Comparison of ENCODE assay signal across 13 mouse cellular contexts in genomic region chr5:67266106-67266505, GRCm38 (mm10). TPM values are rescaled to one million over a fixed set of nuclear protein-coding genes. Genes with fewer than 3 reads are reported as not detected.
DNase-seq lines count a peak whose midpoint lies in the region; ATAC-seq and TF ChIP-seq lines count a peak whose summit lies in the region.
"Had no signal": no experiment of that assay in that cellular context is flagged by ENCODE, and none has a peak within 500 bp of the region (broad histone marks: within the 10 kb centered on the region; RNA-seq: fewer than 3 reads in every experiment).

No protein-coding gene starts in this region.

- TF ChIP-seq EP300 in liver, postnatal 0 days (IDR thresholded peaks at IDR 0.05; ENCODE audit: low read depth) = no peak

- no peak overlapping the region for H3K27ac ChIP-seq in forebrain, postnatal 0 days (ENCODE audit: low read depth, low read length)
- no peak overlapping the region for H3K27ac ChIP-seq in forebrain, embryonic 12.5 days
- no peak overlapping the region for H3K27ac ChIP-seq in liver, postnatal 0 days (ENCODE audit: low read depth)
- no peak overlapping the region for H3K27ac ChIP-seq in liver, embryonic 12.5 days
- H3K27ac ChIP-seq in ES-E14 (ENCODE audit: insufficient read depth, low read depth, low read length, poor library complexity, severe bottlenecking) = no peak overlapping the region
- H3K27ac ChIP-seq: heart, embryonic 10.5 days; limb, embryonic 13.5 days; neural tube, embryonic 15.5 days had no signal

- no peak for ATAC-seq in forebrain, postnatal 0 days
- no peak for ATAC-seq in forebrain, embryonic 12.5 days (ENCODE audit: low FRiP score)
- ATAC-seq in liver, postnatal 0 days = no peak
- no peak for ATAC-seq in liver, embryonic 12.5 days

- H3K4me1 ChIP-seq in forebrain, postnatal 0 days (ENCODE audit: insufficient read depth) = peaks cover 10% of the 10 kb centered on the region
- H3K4me1 ChIP-seq in forebrain, embryonic 12.5 days = peaks cover 12% of the 10 kb centered on the region
- peaks cover 6% of the 10 kb centered on the region; the same call in 1 of the 2 replicates for H3K4me1 ChIP-seq in liver, postnatal 0 days (ENCODE audit: insufficient read depth)
- peaks cover 31% of the 10 kb centered on the region for H3K4me1 ChIP-seq in liver, embryonic 12.5 days
- H3K4me1 ChIP-seq in ES-E14 (ENCODE audit: control insufficient read depth in 2 of 2, insufficient read depth in 2 of 2, low read length in 2 of 2, poor library complexity in 1 of 2) = peaks cover 0 to 2% of the 10 kb centered on the region in 2 experiments; a peak in 2 of 4 replicates

- peak; percentile 8 for DNase-seq in forebrain, postnatal 0 days
- DNase-seq in liver, postnatal 0 days = no peak
- DNase-seq in ES-E14 (ENCODE audit: low read depth, low spot score) = no peak
- peak; percentile 13 for DNase-seq in retina, embryonic 14.5 days (ENCODE audit: low spot score)
- no peak for DNase-seq in frontal cortex, adult 2 months (ENCODE audit: extremely low spot score in 1 of 2, low spot score in 1 of 2)
- DNase-seq in thymus, postnatal 36 days = no peak
- DNase-seq: adrenal gland, postnatal 10 days; cerebellum, adult 18-20 months had no signal

- H3K27me3 ChIP-seq in forebrain, postnatal 0 days (ENCODE audit: insufficient read depth, low read length) = no peaks in the 10 kb centered on the region
- no peaks in the 10 kb centered on the region for H3K27me3 ChIP-seq in forebrain, embryonic 12.5 days
- H3K27me3 ChIP-seq in liver, postnatal 0 days (ENCODE audit: insufficient read depth, low read length) = no peaks in the 10 kb centered on the region
- H3K27me3 ChIP-seq in liver, embryonic 12.5 days (replicated peaks) = no peaks in the 10 kb centered on the region
- H3K27me3 ChIP-seq: limb, embryonic 13.5 days; neural tube, embryonic 15.5 days had no signal

- peak; percentile 43 for TF ChIP-seq CTCF in forebrain, postnatal 0 days (IDR thresholded peaks at IDR 0.05; ENCODE audit: low read depth)
- peak; percentile 64 for TF ChIP-seq CTCF in liver, postnatal 0 days (IDR thresholded peaks at IDR 0.05; ENCODE audit: low read depth)

- H3K4me2 ChIP-seq in forebrain, postnatal 0 days (ENCODE audit: low read depth) = no peak overlapping the region
- H3K4me2 ChIP-seq in forebrain, embryonic 12.5 days = no peak overlapping the region
- H3K4me2 ChIP-seq in liver, postnatal 0 days (ENCODE audit: low read depth, low read length) = no peak overlapping the region
- no peak overlapping the region for H3K4me2 ChIP-seq in liver, embryonic 12.5 days
- H3K4me2 ChIP-seq: limb, embryonic 13.5 days; neural tube, embryonic 15.5 days had no signal

- WGBS in forebrain, postnatal 0 days = 86% methylated on average over 1 of the region's 1 CpGs
- 94% methylated on average over 1 of the region's 1 CpGs for WGBS in forebrain, embryonic 12.5 days
- 81% methylated on average over 1 of the region's 1 CpGs for WGBS in liver, postnatal 0 days (ENCODE audit: insufficient replicate concordance)
- 79% methylated on average over 1 of the region's 1 CpGs for WGBS in liver, embryonic 12.5 days (ENCODE audit: insufficient replicate concordance)

- H3K4me3 ChIP-seq in forebrain, postnatal 0 days (ENCODE audit: low read depth, low read length) = no peak overlapping the region
- no peak overlapping the region for H3K4me3 ChIP-seq in forebrain, embryonic 12.5 days (replicated peaks)
- no peak overlapping the region for H3K4me3 ChIP-seq in liver, postnatal 0 days (ENCODE audit: low read depth, low read length)
- no peak overlapping the region for H3K4me3 ChIP-seq in liver, embryonic 12.5 days
- H3K4me3 ChIP-seq in ES-E14 (ENCODE audit: insufficient read depth in 1 of 2, low read depth in 1 of 2, low read length in 2 of 2, poor library complexity in 1 of 2, severe bottlenecking in 1 of 2) = no peak overlapping the region
- H3K4me3 ChIP-seq: heart, embryonic 10.5 days; limb, embryonic 13.5 days; neural tube, embryonic 15.5 days had no signal

- H3K36me3 ChIP-seq in forebrain, postnatal 0 days (ENCODE audit: insufficient read depth) = peaks cover 30% of the 10 kb centered on the region
- H3K36me3 ChIP-seq in forebrain, embryonic 12.5 days (replicated peaks) = peaks cover 58% of the 10 kb centered on the region
- peaks cover 51% of the 10 kb centered on the region for H3K36me3 ChIP-seq in liver, postnatal 0 days (replicated peaks; ENCODE audit: insufficient read depth, low read length)
- H3K36me3 ChIP-seq in liver, embryonic 12.5 days = peaks cover 76% of the 10 kb centered on the region
- H3K36me3 ChIP-seq in ES-E14 (ENCODE audit: control insufficient read depth, insufficient read depth, low read length, poor library complexity, severe bottlenecking) = peaks cover 16% of the 10 kb centered on the region

- in situ Hi-C loops in ES-E14 (cut with MboI; ENCODE audit: low sequenced_read_pairs in 2 of 2, unreplicated experiment in 2 of 2) = no loop called here

- H3K9me3 ChIP-seq in forebrain, postnatal 0 days (ENCODE audit: low read length) = no peaks in the 10 kb centered on the region
- H3K9me3 ChIP-seq in forebrain, embryonic 12.5 days = no peaks in the 10 kb centered on the region
- H3K9me3 ChIP-seq in liver, postnatal 0 days (ENCODE audit: low read length) = no peaks in the 10 kb centered on the region
- no peaks in the 10 kb centered on the region for H3K9me3 ChIP-seq in liver, embryonic 12.5 days (replicated peaks)
- H3K9me3 ChIP-seq in ES-E14 (ENCODE audit: control insufficient read depth, insufficient read depth, low read depth, low read length) = no peaks in the 10 kb centered on the region
- H3K9me3 ChIP-seq: heart, embryonic 10.5 days; limb, embryonic 13.5 days; neural tube, embryonic 15.5 days had no signal

- no peak overlapping the region for H3K9ac ChIP-seq in forebrain, postnatal 0 days
- H3K9ac ChIP-seq in forebrain, embryonic 12.5 days = no peak overlapping the region
- H3K9ac ChIP-seq in liver, postnatal 0 days (replicated peaks) = no peak overlapping the region
- H3K9ac ChIP-seq in liver, embryonic 12.5 days = no peak overlapping the region
- no peak overlapping the region for H3K9ac ChIP-seq in ES-E14 (ENCODE audit: insufficient read depth, low read depth, low read length, poor library complexity, severe bottlenecking)
- H3K9ac ChIP-seq: limb, embryonic 13.5 days; neural tube, embryonic 15.5 days had no signal

TF ChIP-seq in ES-E14, 5 proteins besides CTCF, POLR2A, EP300 and RAD21:
- TF ChIP-seq ZNF384 (IDR thresholded peaks at IDR 0.05; ENCODE audit: low read depth, low read length) = peak; percentile 72
- TF ChIP-seq ZC3H11A (IDR thresholded peaks at IDR 0.05; ENCODE audit: borderline replicate concordance, low read depth, low read length) = 0 out of 2 replicates have a peak, but pooled peaks have one; percentile 42
- TF ChIP-seq CHD2 (IDR thresholded peaks at IDR 0.05; ENCODE audit: low read depth, low read length) = no peak
- no peak for TF ChIP-seq HCFC1 (IDR thresholded peaks at IDR 0.05; ENCODE audit: borderline replicate concordance, insufficient read depth, low read length)

RNA-seq across cellular contexts. Expression of gene Tmem33, which starts 5.7 kb away (rescaled TPM):
- total RNA-seq in forebrain, postnatal 0 days (2014; rRNA removed) = 58.7 and 73.1 TPM in 2 replicates
- 45.0 and 52.5 TPM in 2 replicates for polyA plus RNA-seq in forebrain, postnatal 0 days (2015; fragmentation: Nextera tagmentation; extraction: Ambion mirVana)
- polyA plus RNA-seq in forebrain, embryonic 12.5 days (2016; fragmentation: Nextera tagmentation; extraction: Ambion mirVana) = 107 and 113 TPM in 2 replicates
- polyA plus RNA-seq in liver, postnatal 0 days (2015; fragmentation: Nextera tagmentation; extraction: Ambion mirVana) = 86.4 and 90.0 TPM in 2 replicates
- 114 and 118 TPM in 2 replicates for polyA plus RNA-seq in liver, embryonic 12.5 days (2016; fragmentation: Nextera tagmentation; extraction: Ambion mirVana)
- total RNA-seq in ES-E14 (2012; rRNA removed) = 118 and 159 TPM in 2 replicates
- 49.0 and 58.1 TPM in 2 replicates for polyA plus RNA-seq in frontal cortex, adult 2 months (2012; rRNA removed)

RNA-seq across cellular contexts. Expression of gene Slc30a9, which starts 40.6 kb away (rescaled TPM):
- 83.2 and 102 TPM in 2 replicates for total RNA-seq in forebrain, postnatal 0 days (2014; rRNA removed)
- polyA plus RNA-seq in forebrain, postnatal 0 days (2015; fragmentation: Nextera tagmentation; extraction: Ambion mirVana) = 128 and 167 TPM in 2 replicates
- polyA plus RNA-seq in forebrain, embryonic 12.5 days (2016; fragmentation: Nextera tagmentation; extraction: Ambion mirVana) = 130 and 135 TPM in 2 replicates
- polyA plus RNA-seq in liver, postnatal 0 days (2015; fragmentation: Nextera tagmentation; extraction: Ambion mirVana) = 55.4 and 65.0 TPM in 2 replicates
- polyA plus RNA-seq in liver, embryonic 12.5 days (2016; fragmentation: Nextera tagmentation; extraction: Ambion mirVana) = 84.6 and 86.4 TPM in 2 replicates
- 30.3 and 32.6 TPM in 2 replicates for total RNA-seq in ES-E14 (2012; rRNA removed)
- polyA plus RNA-seq in frontal cortex, adult 2 months (2012; rRNA removed) = 118 and 126 TPM in 2 replicates

Comparison
In these comparisons a context has a peak if more than half of its experiments do, and no peak if none do; other contexts are left out.
1. DNase-seq: peak in forebrain, postnatal 0 days (single experiment) and retina, embryonic 14.5 days (single experiment); none in liver, postnatal 0 days (single experiment), ES-E14 (single experiment), frontal cortex, adult 2 months (0 of 2) and thymus, postnatal 36 days (0 of 2).